Mouse (Mus musculus) retina, embryonic 14.5 days (tissue): ENCODE data around the gene Fbxl22.
A peak's percentile ranks its signal among the peaks of the same experiment; 100 is the strongest.

Source experiments
- DNase-seq: peaks from one replicate; pipeline ENCODE4 v3.0.0-alpha.2; 2015; ENCODE audit warnings: low spot score

Gene Fbxl22

DNA sequence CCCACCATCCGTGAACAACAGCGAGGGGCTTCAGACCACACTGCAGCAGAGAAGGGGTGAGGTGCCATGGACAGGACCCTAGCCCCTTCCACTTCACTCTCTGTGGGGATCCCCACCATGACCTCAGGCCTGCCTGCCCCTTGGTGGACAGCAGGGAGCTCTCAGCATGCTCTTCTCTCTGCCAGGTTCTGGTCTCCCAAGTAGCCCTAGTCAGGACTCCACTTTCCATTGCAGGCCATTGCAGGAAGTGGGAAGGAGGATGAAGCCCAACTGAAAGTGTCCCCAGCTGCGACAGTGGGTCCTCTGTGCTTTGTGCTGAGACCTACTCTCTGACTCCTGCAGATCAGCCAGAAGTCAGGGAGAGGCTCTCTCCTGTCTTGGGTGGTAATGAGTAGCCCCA is 6.7 kb downstream of the Fbxl22 start:
- DNase-seq, result no peak

DNA sequence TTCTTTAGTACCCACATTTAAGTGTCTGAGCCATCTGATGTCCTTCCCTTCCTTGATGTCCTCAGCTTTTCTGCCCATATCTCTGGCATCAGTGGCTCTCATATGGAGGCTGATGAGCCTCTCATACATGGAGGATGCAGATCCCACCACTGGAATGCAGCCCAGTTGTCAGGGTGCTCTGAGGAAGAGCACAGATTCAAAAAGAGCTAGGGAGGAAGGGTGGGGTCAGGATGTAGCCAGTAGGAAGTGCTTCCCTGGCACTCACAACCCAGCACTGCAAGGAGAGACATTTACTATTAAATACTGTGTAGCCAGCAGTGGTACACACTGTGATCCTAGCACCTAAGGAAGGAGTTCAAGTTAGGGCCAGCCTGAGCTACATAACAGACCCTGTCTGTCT is 8.0 kb downstream of the Fbxl22 start:
- DNase-seq, result no peak

DNA sequence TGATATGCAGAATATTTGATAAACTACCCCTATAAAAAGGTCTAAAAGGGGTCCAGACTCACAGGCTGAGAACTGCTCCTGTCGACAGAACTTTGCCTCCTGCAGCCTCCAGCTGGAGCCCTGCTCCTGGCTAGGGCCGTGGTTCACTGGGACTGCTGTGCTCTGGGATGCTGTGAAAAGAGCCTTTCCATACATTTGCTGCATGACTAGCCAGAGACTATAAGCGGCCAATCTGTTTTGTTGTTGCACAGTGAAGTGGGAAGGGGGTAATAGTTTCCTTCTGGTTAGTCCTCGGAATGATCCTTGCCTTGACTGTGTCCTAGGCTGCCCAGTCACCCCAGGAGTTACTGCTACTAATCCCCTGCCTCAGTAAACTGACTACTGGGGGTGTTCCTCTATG is 8.4 kb downstream of the Fbxl22 start:
- DNase-seq, result peak; percentile 87

DNA sequence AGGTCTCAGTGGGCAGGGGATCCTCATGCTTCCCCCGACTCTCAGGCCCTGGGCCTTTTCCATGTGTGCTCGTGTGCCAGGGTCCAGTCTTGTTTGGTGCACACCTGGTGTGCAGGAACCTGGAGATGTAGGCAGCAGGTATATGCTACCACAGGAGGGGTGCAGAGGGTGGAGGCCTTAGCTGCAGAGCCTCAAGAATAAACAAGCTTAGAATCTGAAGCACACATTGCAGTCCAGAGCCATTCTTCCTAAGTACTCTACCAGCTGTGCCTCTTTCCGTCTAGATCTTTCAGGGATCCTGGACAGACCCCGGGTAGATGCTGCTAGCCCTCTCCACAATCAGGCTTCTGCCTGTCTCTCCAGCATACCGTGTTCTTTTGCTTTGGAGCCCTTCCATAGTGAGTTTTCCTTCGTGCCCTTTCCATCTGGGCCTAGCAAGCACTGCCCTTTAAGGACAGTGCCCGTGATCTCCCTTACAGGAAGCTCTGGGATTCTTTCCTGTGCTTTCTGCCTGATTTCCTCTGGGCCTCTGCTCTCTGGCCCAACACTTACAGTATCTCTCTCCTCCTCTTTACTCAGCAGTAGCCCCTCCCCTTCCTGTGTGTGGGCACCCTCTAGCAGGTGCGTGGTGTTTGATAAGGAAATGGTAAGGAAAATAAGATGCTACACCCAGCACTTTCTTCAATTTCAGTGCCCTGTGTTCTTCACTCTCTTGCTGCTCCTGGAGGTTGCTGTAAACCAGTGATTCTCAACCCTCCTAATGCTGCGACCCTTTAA is 9.1 kb downstream of the Fbxl22 start:
- DNase-seq, result peak; percentile 33

DNA sequence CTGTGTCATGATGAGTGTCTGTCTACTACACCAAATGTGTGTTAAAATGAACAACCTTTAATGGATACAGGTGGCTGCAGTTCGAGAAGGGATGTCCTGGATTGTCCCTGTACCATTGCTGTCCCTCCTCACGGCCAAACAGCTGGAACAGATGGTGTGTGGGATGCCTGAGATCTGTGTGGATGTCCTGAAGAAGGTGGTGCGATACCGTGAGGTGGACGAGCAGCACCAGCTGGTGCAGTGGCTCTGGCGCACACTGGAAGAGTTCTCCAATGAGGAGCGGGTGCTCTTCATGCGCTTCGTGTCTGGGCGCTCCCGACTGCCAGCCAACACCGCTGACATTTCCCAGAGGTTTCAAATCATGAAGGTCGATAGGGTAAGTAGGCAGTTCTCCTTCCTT is 9.9 kb downstream of the Fbxl22 start:
- DNase-seq, result no peak

DNA sequence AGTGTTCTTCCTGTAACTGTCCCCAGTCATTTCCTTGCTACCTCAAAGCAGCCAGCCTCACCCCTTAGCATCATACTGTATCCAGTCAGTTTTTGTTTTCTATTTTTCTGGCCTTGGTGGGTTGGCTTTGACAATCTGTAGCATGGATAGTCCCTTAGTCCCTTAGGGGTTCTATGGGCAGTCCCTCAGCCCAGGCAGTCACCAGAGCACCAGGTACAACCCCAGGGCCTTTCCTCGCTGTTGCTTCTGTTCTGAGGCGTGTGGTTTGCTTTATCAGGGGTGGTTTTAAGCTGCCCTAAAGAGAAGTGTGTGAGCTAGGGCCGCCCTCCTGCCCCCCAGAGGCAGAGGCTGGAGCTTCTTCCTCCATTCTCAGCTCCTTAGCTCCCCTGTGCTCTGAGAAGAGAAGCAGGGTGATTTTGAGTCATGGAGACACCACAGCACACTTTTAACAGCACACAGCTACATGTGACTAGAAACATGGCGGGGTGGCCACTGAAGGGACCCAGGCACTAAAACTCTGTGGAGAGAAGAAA is 10.4 kb downstream of the Fbxl22 start:
- no peak for DNase-seq

DNA sequence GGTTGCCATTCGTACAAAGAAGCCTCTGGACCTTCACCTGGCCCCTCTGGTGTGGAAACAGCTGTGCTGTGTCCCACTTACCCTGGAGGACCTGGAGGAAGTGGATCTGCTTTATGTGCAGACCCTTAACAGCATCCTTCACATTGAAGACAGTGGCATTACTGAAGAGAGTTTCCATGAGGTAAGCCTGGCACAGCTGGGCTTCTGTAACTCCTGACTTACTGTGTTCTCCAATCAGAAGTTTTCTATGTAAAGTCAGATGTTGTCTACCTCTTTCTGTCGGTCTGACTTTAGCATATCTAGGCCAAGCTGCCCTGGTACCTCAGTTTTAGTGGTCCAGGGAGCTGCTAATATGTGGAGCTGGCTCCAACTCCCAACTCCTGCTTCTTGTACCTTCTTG is 13.1 kb downstream of the Fbxl22 start:
- DNase-seq, result no peak

DNA sequence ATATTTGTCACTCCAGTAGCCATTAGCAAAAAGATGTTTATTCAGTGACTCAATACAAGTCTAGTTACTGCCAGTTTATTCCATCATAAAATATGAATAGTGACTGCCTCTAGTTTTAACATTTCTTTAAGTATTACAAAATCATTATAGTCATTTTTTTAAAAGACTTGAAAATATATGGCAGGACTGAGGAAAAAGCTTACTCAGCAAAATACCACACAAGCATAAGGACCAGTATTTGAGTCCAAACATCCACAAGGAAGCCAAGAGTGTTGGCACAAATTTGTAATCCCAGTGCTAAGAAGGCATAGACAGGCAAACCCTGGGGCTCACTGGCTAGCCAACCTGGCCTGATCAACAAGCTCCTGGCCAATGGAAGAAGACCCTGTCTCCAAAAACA is 20.4 kb downstream of the Fbxl22 start:
- DNase-seq, result no peak

DNA sequence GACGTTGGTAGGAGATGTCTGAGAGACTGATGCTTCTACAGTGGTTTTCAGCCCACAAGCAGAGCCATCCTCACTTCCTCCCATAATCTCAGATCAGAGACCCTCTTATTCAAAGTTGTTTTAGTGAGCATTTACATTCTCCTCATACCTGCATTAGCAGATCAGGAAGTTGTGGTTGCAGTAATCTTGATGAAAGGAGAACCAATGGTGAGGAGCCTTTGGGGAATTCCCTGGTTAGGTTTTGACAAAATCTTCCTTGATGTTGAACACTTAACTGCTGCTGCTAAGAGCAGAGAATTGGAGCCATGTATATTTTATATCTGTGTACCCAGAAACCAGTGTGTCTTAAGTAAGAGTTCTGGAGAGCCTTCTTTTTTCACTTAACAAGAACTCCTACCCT is 22.0 kb downstream of the Fbxl22 start:
- DNase-seq, result no peak

DNA sequence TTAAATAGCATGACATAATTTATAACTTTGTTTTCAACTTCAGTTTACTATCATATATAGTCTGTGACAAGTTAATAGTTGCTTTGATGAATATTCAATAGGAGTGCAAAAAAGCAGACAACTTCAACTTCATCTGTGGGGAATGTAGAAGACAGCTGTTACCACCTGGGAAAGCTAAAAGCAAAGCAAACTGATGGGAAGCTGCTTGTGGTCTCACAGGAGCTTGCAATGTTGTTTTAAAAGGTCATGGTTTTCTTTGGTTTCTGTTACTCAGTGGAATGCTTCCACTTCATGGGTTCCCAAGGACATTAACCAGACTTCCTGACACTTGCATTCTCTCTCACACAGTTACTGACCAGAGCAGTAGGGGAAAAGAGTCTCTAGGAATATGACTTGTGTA is 25.6 kb downstream of the Fbxl22 start:
- DNase-seq, result no peak

DNA sequence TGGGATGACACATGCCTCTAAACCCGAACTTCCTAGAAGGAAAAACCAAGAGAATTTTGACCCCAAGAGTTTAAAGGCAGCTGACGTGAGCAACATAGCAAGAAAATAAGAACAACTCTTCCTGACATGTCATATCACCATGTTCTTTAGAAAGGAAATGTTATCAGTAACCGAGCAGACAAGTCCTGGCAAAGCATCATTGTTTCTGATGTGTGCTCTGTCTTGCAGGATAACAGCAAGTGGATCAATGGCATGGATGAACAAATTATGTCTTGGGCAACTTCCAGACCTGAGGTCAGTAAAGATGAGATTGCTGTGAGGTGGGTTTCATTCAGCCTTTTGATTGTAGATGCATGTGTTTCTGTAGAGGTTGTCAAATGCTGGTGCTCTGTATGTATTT is 31.0 kb downstream of the Fbxl22 start:
- DNase-seq, result no peak

DNA sequence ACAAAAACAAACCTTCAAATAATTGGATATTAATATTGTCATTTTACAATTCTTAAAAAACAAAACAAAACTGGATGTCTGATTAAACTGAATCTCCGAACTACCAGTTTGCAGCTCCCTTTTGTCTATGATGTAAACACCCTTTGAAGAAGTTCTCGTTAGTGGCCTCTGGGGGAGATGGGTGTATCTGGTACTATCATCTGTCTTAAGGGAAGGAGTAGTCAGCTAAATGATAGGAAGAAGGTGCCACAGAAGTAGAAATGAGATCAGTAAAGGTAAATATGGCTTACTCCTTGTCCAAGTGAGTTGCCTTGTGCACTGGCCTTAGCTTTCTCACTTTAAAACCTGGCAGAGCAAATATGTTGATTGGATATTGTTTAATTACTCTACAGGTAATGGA is 36.6 kb downstream of the Fbxl22 start:
- no peak for DNase-seq

DNA sequence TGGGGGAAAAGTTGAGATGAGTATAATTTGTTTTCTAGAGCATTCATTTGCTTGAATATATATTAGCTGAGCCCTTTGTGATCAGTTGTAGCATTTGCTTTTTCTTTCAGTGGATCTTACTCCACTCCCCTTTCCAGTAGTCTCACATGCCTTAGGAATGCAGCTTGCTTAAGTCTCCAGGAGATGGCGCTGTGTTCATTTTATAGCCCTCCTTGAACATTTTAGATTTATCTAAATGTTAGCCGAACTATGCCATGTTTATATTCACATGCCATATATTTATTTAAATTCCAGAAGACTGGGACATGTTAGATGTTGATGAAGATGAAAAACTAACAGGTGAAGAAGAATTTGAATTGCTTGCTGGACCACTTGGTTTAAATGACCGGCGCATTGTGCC is 49.3 kb downstream of the Fbxl22 start:
- DNase-seq, result peak; percentile 77
